Mouse (Mus musculus) limb, embryonic 12.5 days (tissue): ENCODE data around the gene Lmntd1. TPM values are rescaled to one million over a fixed set of nuclear protein-coding genes. Genes with fewer than 3 reads are reported as not detected.
A peak's percentile ranks its signal among the peaks of the same experiment; 100 is the strongest.

ENCODE experiments used
- ATAC-seq: fragments of 200-750 bp; cut with Nextera tagmentation; 2 replicates; pipeline ENCODE4 v1.8.0; 2017; ENCODE audit warnings: low read depth, moderate TSS enrichment; ENCODE audit not compliant: insufficient number of reproducible peaks, insufficient read depth, low FRiP score, low TSS enrichment
- H3K27ac ChIP-seq: fragments of 300-500 bp; sonication (generic); 2 replicates; pipeline ENCODE4 v1.5.1; 2016; ENCODE audit warnings: mild to moderate bottlenecking, moderate library complexity
- H3K27me3 ChIP-seq: fragments of 300-500 bp; sonication (generic); 2 replicates; pipeline ENCODE4 v1.6.1; 2016; ENCODE audit warnings: mild to moderate bottlenecking, moderate library complexity
- H3K36me3 ChIP-seq: fragments of 300-500 bp; sonication (generic); 2 replicates; pipeline ENCODE4 v1.6.1; 2016; ENCODE audit warnings: mild to moderate bottlenecking, moderate library complexity
- H3K4me1 ChIP-seq: fragments of 300-500 bp; sonication (generic); replicated peaks from 2 replicates; pipeline ENCODE4 v1.6.1; 2016
- H3K4me2 ChIP-seq: fragments of 300-500 bp; sonication (generic); 2 replicates; pipeline ENCODE4 v1.6.1; 2016; ENCODE audit warnings: mild to moderate bottlenecking, moderate library complexity
- H3K4me3 ChIP-seq: fragments of 300-500 bp; sonication (generic); replicated peaks from 2 replicates; pipeline ENCODE4 v1.5.1; 2016; ENCODE audit warnings: mild to moderate bottlenecking
- H3K9ac ChIP-seq: fragments of 300-500 bp; sonication (generic); replicated peaks from 2 replicates; pipeline ENCODE4 v1.6.1; 2016; ENCODE audit warnings: mild to moderate bottlenecking, moderate library complexity
- H3K9me3 ChIP-seq: fragments of 300-500 bp; sonication (generic); 2 replicates; pipeline ENCODE4 v1.6.1; 2016; ENCODE audit warnings: mild to moderate bottlenecking, moderate library complexity
- WGBS: fragments of 180-500 bp; shearing (Covaris S2); methylation state at CpG from one replicate; pipeline ENCODE4 v1.1.7; 2016; 5-methylcytosine and 5-hydroxymethylcytosine counted together
- polyA plus RNA-seq: library from polyadenylated mRNA; unstranded; fragments of >200 nt; fragmentation: Nextera tagmentation; extraction: Ambion mirVana; gene quantifications from 2 replicates; pipeline ENCODE4 v1.2.1, GENCODE M21; 2016

The Lmntd1 gene
- polyA plus RNA-seq, 1 experiment from 2014 or later: 0.18 TPM

DNA sequence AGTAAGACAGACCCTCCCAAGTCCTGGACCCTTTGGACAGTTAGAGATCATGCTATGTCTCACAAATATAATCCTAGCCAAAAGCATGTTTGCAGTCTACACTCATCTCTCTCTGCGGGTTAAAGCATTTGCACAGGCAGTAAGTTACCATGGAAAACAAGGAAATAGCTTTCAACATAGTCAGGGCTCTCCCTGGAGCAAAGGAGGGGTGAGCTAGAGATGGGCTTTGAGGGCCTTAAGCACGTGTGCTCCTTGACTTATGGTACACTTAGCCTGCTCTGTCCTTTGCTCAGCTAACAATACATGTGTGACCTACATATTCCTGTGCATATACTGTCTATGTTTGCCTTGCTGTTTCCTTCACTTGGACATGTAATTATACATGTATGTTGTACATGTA lies 165.8 kb downstream of the Lmntd1 start:
- 59% methylated on average over 2 of the region's 2 CpGs for WGBS
- Histone ChIP-seq H3K36me3 (no peaks in the 10 kb centered on the region), H3K9me3 (no peaks in the 10 kb centered on the region), H3K4me1 (peaks cover 47% of the 10 kb centered on the region), H3K4me2 (no peak overlapping the region), H3K27ac (no peak overlapping the region), H3K4me3 (no peak overlapping the region), H3K9ac (no peak overlapping the region), H3K27me3 (no peaks in the 10 kb centered on the region)
- ATAC-seq: no peak

DNA sequence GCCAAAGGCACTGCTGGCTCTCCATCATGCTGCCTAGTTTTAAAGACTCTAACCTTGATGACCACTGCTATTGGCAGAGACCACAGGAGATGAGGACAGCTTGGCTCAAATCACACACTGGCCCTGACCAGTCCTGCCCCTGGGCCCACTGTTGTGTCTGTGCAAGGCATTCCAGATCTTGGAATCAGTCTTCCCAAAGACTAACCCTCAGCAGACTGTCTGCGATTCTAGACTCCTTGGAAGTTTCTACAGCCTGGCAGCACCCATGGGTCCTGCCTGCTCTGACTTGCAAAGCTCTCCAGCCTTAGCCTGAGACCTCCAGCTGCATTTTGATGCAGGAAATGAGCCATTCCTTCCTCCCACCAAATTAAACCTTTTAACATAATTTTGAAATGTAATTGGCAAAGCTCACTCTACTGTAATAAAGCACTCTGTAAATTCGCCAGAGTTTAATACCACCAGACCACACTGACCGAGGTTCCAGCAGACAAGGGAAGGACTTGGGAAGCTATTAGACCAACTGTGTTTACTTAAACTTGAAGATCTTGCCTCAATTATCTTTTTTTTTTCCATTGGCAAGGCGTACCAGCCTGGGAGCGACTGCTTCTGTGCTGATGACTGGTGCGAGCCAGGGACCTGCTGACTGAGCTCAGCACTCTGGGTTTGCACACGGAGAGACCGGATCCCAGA lies 168.2 kb downstream of the Lmntd1 start:
- H3K4me2 ChIP-seq: no peak overlapping the region
- 63% methylated on average over 8 of the region's 8 CpGs for WGBS
- H3K4me1 ChIP-seq: peaks cover 61% of the 10 kb centered on the region
- no peaks in the 10 kb centered on the region for H3K27me3 ChIP-seq
- no peak overlapping the region for H3K4me3 ChIP-seq
- H3K9ac ChIP-seq: no peak overlapping the region
- ATAC-seq: no peak
- no peaks in the 10 kb centered on the region for H3K9me3 ChIP-seq
- peak overlapping the region; percentile 53; the same call in 1 of the 2 replicates for H3K27ac ChIP-seq
- no peaks in the 10 kb centered on the region for H3K36me3 ChIP-seq

DNA sequence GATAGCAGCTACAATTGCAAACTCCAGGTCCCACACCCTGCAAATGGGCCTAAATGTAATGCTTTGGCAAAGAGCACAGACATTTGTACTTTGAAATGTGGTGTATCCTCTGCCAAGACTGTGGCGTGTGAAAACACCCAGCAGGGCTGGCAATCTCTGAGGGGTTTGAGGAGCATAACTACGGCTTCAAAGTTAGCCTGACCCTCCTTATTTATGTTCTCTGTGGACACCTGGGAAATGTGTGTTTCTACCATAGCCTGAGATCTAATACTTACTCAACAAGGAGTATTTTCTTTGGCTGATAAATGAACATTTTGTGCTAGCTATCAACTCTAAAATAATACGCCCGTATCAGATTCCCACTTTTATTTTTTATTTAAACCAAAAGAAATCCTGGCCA lies 168.7 kb downstream of the Lmntd1 start:
- no peak overlapping the region for H3K9ac ChIP-seq
- no peaks in the 10 kb centered on the region for H3K27me3 ChIP-seq
- ATAC-seq: no peak
- 85% methylated on average over 4 of the region's 4 CpGs for WGBS
- no peaks in the 10 kb centered on the region for H3K36me3 ChIP-seq
- H3K4me1 ChIP-seq: peaks cover 57% of the 10 kb centered on the region
- no peak overlapping the region for H3K4me3 ChIP-seq
- H3K9me3 ChIP-seq: no peaks in the 10 kb centered on the region
- peak overlapping the region; percentile 53; the same call in 1 of the 2 replicates for H3K27ac ChIP-seq
- H3K4me2 ChIP-seq: no peak overlapping the region

DNA sequence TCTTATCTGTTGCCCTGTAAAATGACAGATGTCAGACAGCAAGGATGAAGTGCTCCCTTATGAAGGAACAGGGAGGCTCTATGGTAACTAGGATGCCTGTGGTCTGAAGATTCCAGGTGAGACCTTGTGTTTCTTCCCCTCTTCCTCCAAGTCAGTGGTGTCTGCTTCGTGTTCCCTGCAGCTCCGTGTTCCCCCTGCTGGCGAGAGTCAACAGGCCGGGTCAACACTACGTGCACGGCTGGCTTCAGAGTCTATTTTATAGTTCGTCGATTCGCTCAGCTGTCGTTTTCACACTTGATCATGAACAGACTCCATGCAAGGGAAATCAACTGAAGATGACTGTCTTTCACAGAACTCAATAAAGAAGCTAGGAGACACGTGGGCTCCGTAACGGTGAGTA lies 171.3 kb downstream of the Lmntd1 start:
- Histone ChIP-seq H3K4me2 (no peak overlapping the region), H3K4me1 (peaks cover 39% of the 10 kb centered on the region)
- WGBS: 49% methylated on average over 13 of the region's 13 CpGs

DNA sequence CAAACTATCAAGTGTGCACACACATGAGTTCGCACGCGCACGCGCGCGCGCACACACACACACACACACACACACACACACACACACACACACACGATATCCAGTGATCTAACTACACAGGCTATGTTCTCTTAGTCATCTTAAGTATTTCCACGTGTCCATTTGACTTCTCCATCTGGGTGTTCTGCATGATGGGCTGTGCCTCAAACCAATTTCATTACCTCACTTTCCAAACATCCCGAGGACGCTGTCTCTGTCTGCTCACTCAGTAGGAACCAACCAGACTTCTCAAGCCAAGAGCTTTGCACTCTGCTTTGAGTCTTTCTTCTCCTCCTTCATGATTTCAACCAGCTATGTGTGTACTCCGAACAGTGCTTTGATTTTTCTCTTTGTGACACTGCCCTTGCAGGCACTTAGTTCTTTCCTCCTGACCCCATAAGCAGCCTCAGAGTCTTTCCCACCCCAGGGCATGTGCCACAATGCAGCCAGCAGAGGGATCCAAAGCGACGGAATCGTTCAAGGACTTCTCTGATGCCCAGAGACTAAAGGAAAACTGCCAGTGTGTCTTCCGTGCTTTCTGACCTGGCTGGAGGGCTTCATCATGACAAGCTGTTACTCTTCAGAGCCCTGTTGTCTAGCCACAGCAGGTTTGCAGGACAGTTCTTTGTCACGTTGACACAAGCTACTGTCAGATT lies 172.6 kb downstream of the Lmntd1 start:
- WGBS: 62% methylated on average over 18 of the region's 18 CpGs
- Histone ChIP-seq H3K27ac (peak overlapping the region; percentile 78), H3K9ac (no peak overlapping the region), H3K9me3 (no peaks in the 10 kb centered on the region), H3K4me3 (no peak overlapping the region), H3K27me3 (no peaks in the 10 kb centered on the region), H3K4me2 (no peak overlapping the region), H3K36me3 (no peaks in the 10 kb centered on the region), H3K4me1 (peaks cover 27% of the 10 kb centered on the region)
- ATAC-seq: peak; percentile 37; the same call in 1 of the 2 replicates

More for the DNA sequence above, 171.3 kb downstream of the Lmntd1 start:
- Histone ChIP-seq H3K27ac (no peak overlapping the region), H3K9ac (no peak overlapping the region), H3K27me3 (no peaks in the 10 kb centered on the region), H3K36me3 (no peaks in the 10 kb centered on the region), H3K9me3 (no peaks in the 10 kb centered on the region), H3K4me3 (no peak overlapping the region)
- ATAC-seq: no peak

DNA sequence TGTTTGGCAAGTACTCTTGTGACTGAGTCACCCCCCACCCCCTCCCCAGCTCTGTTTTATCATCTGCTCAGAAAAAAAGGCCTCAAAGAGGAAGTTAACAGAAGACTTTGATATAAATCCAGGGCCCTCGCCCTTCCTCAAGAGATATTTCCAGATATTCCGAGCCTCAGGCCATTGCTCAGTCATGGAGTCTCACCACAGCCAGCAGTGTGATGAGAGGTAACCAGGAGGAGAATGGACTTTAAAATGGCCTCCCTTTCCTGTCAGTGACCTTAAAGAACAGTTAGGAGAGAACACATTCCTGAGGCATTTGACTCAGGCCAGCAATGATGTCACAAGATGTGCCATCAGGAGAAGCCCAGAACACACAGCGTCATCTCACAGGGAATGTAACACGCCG lies 175.3 kb downstream of the Lmntd1 start:
- peaks cover 21% of the 10 kb centered on the region for H3K4me1 ChIP-seq
- H3K4me3 ChIP-seq: no peak overlapping the region
- WGBS: 88% methylated on average over 5 of the region's 5 CpGs
- no peaks in the 10 kb centered on the region for H3K9me3 ChIP-seq
- H3K36me3 ChIP-seq: no peaks in the 10 kb centered on the region
- H3K4me2 ChIP-seq: no peak overlapping the region
- H3K9ac ChIP-seq: no peak overlapping the region
- ATAC-seq: no peak
- H3K27me3 ChIP-seq: no peaks in the 10 kb centered on the region
- H3K27ac ChIP-seq: no peak overlapping the region

DNA sequence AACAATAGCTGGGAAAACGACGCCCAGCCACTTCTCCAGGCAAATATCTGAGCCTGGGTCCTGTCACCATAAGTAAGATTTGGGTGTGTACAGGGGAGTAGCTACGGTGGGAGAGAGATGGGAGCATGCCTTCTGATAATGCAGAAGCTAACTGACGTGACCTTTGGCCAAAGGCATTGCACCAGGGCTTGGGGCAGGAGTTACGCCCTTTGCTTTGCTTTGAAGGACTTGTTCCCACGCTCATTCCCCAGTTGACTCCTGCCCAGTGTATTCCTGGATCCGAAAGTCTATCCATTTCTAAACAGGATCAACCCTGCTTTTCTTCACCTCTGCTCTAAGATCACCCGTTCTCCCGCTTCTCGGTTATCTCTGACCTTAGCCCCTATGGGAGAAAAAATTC lies 178.4 kb downstream of the Lmntd1 start:
- Histone ChIP-seq H3K27me3 (no peaks in the 10 kb centered on the region), H3K9me3 (no peaks in the 10 kb centered on the region), H3K4me3 (no peak overlapping the region), H3K4me2 (no peak overlapping the region), H3K36me3 (no peaks in the 10 kb centered on the region), H3K4me1 (peaks cover 30% of the 10 kb centered on the region), H3K9ac (no peak overlapping the region), H3K27ac (no peak overlapping the region)
- 90% methylated on average over 10 of the region's 10 CpGs for WGBS
- no peak for ATAC-seq

DNA sequence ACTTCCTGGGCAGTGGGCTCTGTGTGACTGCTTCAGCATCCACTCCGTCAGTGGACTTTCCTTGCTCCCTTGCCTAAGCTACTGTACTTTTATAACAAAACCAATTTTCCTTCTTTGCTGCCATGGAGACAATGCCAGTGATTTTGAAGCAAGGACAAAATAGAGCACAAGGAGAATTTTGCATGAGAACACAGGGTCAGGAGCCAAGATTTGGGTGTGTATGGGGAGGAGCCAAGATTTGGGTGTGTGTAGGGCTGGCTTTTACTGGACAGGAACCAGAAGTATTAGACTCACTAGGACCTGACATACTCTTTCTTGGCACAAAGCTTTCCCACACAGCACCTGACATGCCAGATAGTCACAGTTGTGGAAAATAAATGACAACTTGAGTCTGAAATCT lies 179.0 kb downstream of the Lmntd1 start:
- WGBS: 87% methylated on average over 1 of the region's 1 CpGs
- no peak overlapping the region for H3K9ac ChIP-seq
- no peak overlapping the region for H3K4me3 ChIP-seq
- H3K4me2 ChIP-seq: no peak overlapping the region
- H3K4me1 ChIP-seq: peaks cover 30% of the 10 kb centered on the region
- H3K36me3 ChIP-seq: no peaks in the 10 kb centered on the region
- H3K9me3 ChIP-seq: no peaks in the 10 kb centered on the region
- H3K27me3 ChIP-seq: no peaks in the 10 kb centered on the region
- H3K27ac ChIP-seq: no peak overlapping the region
- no peak for ATAC-seq

DNA sequence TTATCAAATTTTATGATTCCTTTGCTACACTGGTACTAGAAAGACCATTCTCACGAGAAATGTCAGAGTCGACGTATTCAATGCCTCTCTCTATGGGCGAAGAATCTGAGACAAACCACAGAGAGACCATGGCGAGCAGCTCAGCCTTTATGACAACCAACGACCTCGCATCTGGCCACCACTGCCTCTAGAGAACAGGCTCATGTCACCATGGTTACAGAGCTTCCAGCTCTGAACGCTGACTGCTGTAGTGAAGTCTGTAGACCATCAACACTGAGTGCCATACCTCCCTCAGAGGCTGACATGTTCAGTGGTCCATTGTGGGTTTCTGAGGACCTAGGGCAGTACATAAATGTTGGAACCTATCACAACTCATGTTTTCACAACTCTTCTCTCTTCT lies 180.2 kb downstream of the Lmntd1 start:
- Histone ChIP-seq H3K9me3 (no peaks in the 10 kb centered on the region), H3K27me3 (no peaks in the 10 kb centered on the region; the same call in 1 of the 2 replicates), H3K27ac (0 out of 2 replicates have a peak overlapping the region, but pooled peaks have one; percentile 46), H3K4me2 (no peak overlapping the region), H3K36me3 (no peaks in the 10 kb centered on the region), H3K4me3 (no peak overlapping the region), H3K9ac (no peak overlapping the region), H3K4me1 (peaks cover 30% of the 10 kb centered on the region)
- ATAC-seq: no peak
- 51% methylated on average over 8 of the region's 8 CpGs for WGBS

DNA sequence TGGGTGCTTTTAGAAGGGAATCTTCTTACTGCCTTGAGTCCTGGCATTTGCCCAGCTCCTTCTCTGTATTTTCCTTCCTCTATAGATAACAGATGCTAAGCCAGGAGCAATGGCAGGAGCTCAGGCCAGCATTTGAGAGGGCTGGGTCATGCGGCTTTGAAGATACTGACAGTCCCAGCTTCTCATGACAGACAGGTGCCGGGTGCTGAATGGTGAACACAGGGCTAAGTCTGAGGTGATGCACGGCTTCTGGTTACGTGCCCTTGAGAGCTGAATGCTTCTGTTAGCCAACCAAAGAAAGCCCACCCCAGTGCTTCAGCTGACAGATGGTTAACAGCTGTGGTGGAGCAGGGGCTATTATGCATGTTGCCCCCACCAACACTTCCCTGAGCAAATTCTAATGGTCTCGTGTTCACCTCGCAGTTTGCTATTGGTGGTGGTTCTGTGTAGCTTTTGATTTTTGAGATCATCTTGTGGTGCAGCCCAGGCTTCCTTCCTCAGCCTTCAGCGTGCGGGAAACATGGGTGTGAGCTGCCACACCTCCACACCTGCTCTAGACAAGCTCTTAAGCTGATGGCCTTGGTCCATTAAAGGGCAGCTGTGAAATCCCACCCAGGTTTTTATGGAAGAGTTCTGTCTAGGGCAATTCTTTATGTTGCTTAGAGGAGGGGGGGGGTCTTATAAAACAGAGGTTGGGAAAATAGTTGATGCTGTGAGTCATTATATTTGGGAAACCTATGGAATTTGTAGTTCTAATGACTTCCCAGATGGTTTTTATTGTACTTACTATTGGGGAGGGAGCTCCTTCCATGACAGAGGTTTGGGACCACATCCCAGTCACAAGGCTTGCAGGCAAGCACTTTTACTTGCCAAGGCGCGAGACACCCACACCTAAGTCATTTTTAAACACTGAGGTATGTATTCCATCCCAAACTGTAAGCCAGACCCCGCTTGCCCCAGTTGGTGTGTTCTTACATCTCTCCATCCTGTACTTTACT lies 181.1 kb downstream of the Lmntd1 start:
- 32% methylated on average over 11 of the region's 11 CpGs for WGBS
- Histone ChIP-seq H3K4me3 (no peak overlapping the region), H3K4me1 (peaks cover 30% of the 10 kb centered on the region), H3K9ac (no peak overlapping the region), H3K27ac (peak overlapping the region; percentile 82), H3K9me3 (no peaks in the 10 kb centered on the region), H3K27me3 (no peaks in the 10 kb centered on the region; the same call in 1 of the 2 replicates), H3K36me3 (no peaks in the 10 kb centered on the region), H3K4me2 (peak overlapping the region; percentile 6)
- ATAC-seq: peak; percentile 84

DNA sequence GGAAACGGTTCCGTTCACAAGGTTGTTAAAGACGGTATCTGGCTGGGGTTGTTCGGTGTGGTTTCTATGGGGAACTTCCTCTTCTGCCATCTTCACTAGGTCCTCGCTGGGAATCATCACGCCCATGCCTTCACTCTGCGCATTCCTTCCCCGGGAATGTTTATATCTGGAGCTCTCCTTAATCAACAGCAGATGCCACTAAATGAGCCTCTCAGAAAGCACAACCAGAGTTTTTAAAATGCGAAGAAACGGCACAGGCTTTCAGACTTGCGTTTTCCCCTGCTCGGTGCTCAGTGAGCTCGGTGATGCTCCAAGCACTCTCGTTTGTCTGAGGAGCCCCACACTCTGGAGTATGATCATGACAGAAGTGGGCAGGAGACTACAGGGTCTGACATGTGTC lies 182.4 kb downstream of the Lmntd1 start:
- Histone ChIP-seq H3K27me3 (no peaks in the 10 kb centered on the region; the same call in 1 of the 2 replicates), H3K4me1 (peaks cover 30% of the 10 kb centered on the region), H3K4me3 (no peak overlapping the region), H3K27ac (peak overlapping the region; percentile 82), H3K9me3 (no peaks in the 10 kb centered on the region), H3K36me3 (no peaks in the 10 kb centered on the region), H3K4me2 (peak overlapping the region; percentile 40), H3K9ac (no peak overlapping the region)
- no peak for ATAC-seq
- 20% methylated on average over 14 of the region's 14 CpGs for WGBS
